Mouse (Mus musculus) CH12.LX (cell line): Measurements from ENCODE around the gene Gm7694. TPM values are rescaled to one million over a fixed set of nuclear protein-coding genes. Genes with fewer than 3 reads are reported as not detected.
A peak's percentile ranks its signal among the peaks of the same experiment; 100 is the strongest.

Experiments used
- DNase-seq: peaks from one replicate; pipeline ENCODE4 v3.0.0-alpha.2; 2013; ENCODE audit errors: extremely low read depth
- H3K27ac ChIP-seq: 2 replicates; pipeline ENCODE4 v1.5.1; 2012; ENCODE audit warnings: low read depth, mild to moderate bottlenecking, control low read depth, moderate library complexity; ENCODE audit not compliant: insufficient read depth
- H3K27me3 ChIP-seq: replicated peaks from 2 replicates; pipeline ENCODE3; 2012; ENCODE audit warnings: inconsistent platforms
- H3K36me3 ChIP-seq, 2 experiments: replicated peaks in 1 of 2; 2 replicates each; pipeline versions ENCODE3 to v1.6.1; 2012; ENCODE audit warnings: inconsistent platforms in 1 of 2, low read length in 1 of 2, mild to moderate bottlenecking in 1 of 2, mixed read lengths in 1 of 2, moderate library complexity in 1 of 2; ENCODE audit not compliant: control insufficient read depth in 1 of 2, insufficient read depth in 1 of 2
- H3K4me1 ChIP-seq, 2 experiments: 2 replicates each; pipeline ENCODE4 v1.6.1; 2012; ENCODE audit warnings: inconsistent platforms in 1 of 2, moderate library complexity in 1 of 2; ENCODE audit not compliant: insufficient read depth in 2 of 2, control insufficient read depth in 1 of 2
- H3K4me2 ChIP-seq: 2 replicates; pipeline ENCODE4 v1.6.1; 2012; ENCODE audit warnings: low read depth, mild to moderate bottlenecking, control low read depth; ENCODE audit not compliant: poor library complexity, insufficient read depth, severe bottlenecking
- H3K4me3 ChIP-seq, 3 experiments: fragments of 150-350 bp in 1 of 3; sonication (generic) in 1 of 3; replicated peaks in 1 of 3; 2 replicates each; pipeline versions ENCODE3 to v1.5.1; 2011 to 2012; ENCODE audit warnings: low read depth in 2 of 3, low read length in 2 of 3, mild to moderate bottlenecking in 2 of 3, moderate library complexity in 2 of 3, control low read depth in 1 of 3, improper control_type of control experiment in 1 of 3, inconsistent platforms in 1 of 3, mixed read lengths in 1 of 3; ENCODE audit not compliant: poor library complexity in 1 of 3
- H3K79me2 ChIP-seq: replicated peaks from 2 replicates; pipeline ENCODE4 v1.6.1; 2012; ENCODE audit warnings: mild to moderate bottlenecking, moderate library complexity; ENCODE audit not compliant: control insufficient read depth, poor library complexity, insufficient read depth, severe bottlenecking; ENCODE audit errors: extremely low read depth
- H3K9ac ChIP-seq: 2 replicates; pipeline ENCODE4 v1.6.1; 2012; ENCODE audit warnings: low read depth, mild to moderate bottlenecking, control low read depth, moderate library complexity; ENCODE audit not compliant: insufficient read depth
- H3K9me3 ChIP-seq: replicated peaks from 2 replicates; pipeline ENCODE3; 2012; ENCODE audit warnings: low read length, inconsistent platforms, mixed read lengths
- CTCF ChIP-seq, 2 experiments: IDR thresholded peaks in 1 of 2; conservative IDR thresholded peaks in 1 of 2; 2 replicates each; pipeline ENCODE4 v1.5.1; 2011 to 2012; ENCODE audit warnings: low read depth in 2 of 2, low read length in 2 of 2, improper control_type of control experiment in 1 of 2, inconsistent platforms in 1 of 2, mild to moderate bottlenecking in 1 of 2, moderate library complexity in 1 of 2
- E2F4 ChIP-seq: IDR thresholded peaks from 2 replicates; pipeline ENCODE4 v1.6.1; 2011; ENCODE audit warnings: low read depth, low read length, improper control_type of control experiment; ENCODE audit not compliant: insufficient replicate concordance
- ELF1 ChIP-seq: IDR thresholded peaks from 2 replicates; pipeline ENCODE4 v1.6.1; 2014; ENCODE audit warnings: low read depth, mild to moderate bottlenecking, inconsistent platforms, low read length, improper control_type of control experiment
- EP300 ChIP-seq: IDR thresholded peaks from 2 replicates; pipeline ENCODE4 v1.6.1; 2011; ENCODE audit warnings: low read length, improper control_type of control experiment
- IRF4 ChIP-seq: IDR thresholded peaks from 2 replicates; pipeline ENCODE4 v1.6.1; 2014; ENCODE audit warnings: low read depth, mild to moderate bottlenecking, inconsistent platforms, low read length, improper control_type of control experiment
- MAZ ChIP-seq: IDR thresholded peaks from 2 replicates; pipeline ENCODE4 v1.6.1; 2012; ENCODE audit warnings: low read depth, mild to moderate bottlenecking, inconsistent platforms, low read length, improper control_type of control experiment, moderate library complexity
- MEF2A ChIP-seq: IDR thresholded peaks from 2 replicates; pipeline ENCODE4 v1.6.1; 2014; ENCODE audit warnings: low read depth, mild to moderate bottlenecking, inconsistent platforms, low read length, improper control_type of control experiment, borderline replicate concordance
- NELFE ChIP-seq: IDR thresholded peaks from 2 replicates; pipeline ENCODE4 v1.6.1; 2011; ENCODE audit warnings: low read depth, low read length, improper control_type of control experiment
- PAX5 ChIP-seq: IDR thresholded peaks from 2 replicates; pipeline ENCODE4 v1.6.1; 2012; ENCODE audit warnings: low read length, inconsistent platforms, mixed read lengths
- POLR2AphosphoS2 ChIP-seq: IDR thresholded peaks from 2 replicates; pipeline ENCODE4 v1.6.1; 2011; ENCODE audit warnings: low read depth, low read length, improper control_type of control experiment
- RAD21 ChIP-seq: IDR thresholded peaks from 2 replicates; pipeline ENCODE4 v1.6.1; 2011; ENCODE audit warnings: low read depth, mild to moderate bottlenecking, low read length, improper control_type of control experiment, moderate library complexity
- SMC3 ChIP-seq: IDR thresholded peaks from 2 replicates; pipeline ENCODE4 v1.6.1; 2011; ENCODE audit warnings: low read depth, low read length, improper control_type of control experiment
- TCF12 ChIP-seq: IDR thresholded peaks from 2 replicates; pipeline ENCODE4 v1.6.1; 2014; ENCODE audit warnings: low read depth, mild to moderate bottlenecking, inconsistent platforms, low read length, improper control_type of control experiment
- USF1 ChIP-seq: IDR thresholded peaks from 2 replicates; pipeline ENCODE4 v1.6.1; 2014; ENCODE audit warnings: low read depth, mild to moderate bottlenecking, inconsistent platforms, low read length, improper control_type of control experiment
- ZC3H11A ChIP-seq: IDR thresholded peaks from 2 replicates; pipeline ENCODE4 v1.6.1; 2012; ENCODE audit warnings: low read depth, mild to moderate bottlenecking, inconsistent platforms, low read length, improper control_type of control experiment
- ZKSCAN1 ChIP-seq: IDR thresholded peaks from 2 replicates; pipeline ENCODE4 v1.6.1; 2012; ENCODE audit warnings: low read depth, inconsistent platforms, low read length, improper control_type of control experiment, borderline replicate concordance
- ZNF384 ChIP-seq: IDR thresholded peaks from 2 replicates; pipeline ENCODE4 v1.6.1; 2012; ENCODE audit warnings: low read depth, low read length, improper control_type of control experiment, inconsistent platforms
- dilution Hi-C: fragments of 300-500 bp; cut with MboI; formaldehyde crosslinking; loops from 2 replicates; pipeline ENCODE4 v1.14.3; 2020; ENCODE audit warnings: low sequenced_read_pairs; ENCODE audit not compliant: extremely low pct_unique_long_range_greater_than_20kb, extremely low pct_ligation_motif_present
- in situ Hi-C: fragments of 300-500 bp; cut with MboI; formaldehyde crosslinking; loops from 3 replicates; pipeline ENCODE4 v1.14.3; 2019; ENCODE audit warnings: low sequenced_read_pairs, low pct_ligation_motif_present, low pct_unique_long_range_greater_than_20kb, mixed read lengths
- polyA plus RNA-seq: library from polyadenylated mRNA; unstranded; fragments of >175 nt; gene quantifications from 2 replicates; pipeline ENCODE4 v1.2.1, GENCODE M21; 2012; ENCODE audit warnings: low read depth; ENCODE audit not compliant: insufficient read length
- total RNA-seq, 2 experiments: library from RNA; depleted of rRNA; stranded (reverse); fragments of 300-350 nt in 1 of 2; fragments of >200 nt in 1 of 2; gene quantifications; 2 replicates each; pipeline ENCODE4 v1.2.3; 2012 to 2014

Gm7694 gene
- total and polyA plus RNA-seq, 3 experiments: 0.04 TPM; not detected in 2

DNA sequence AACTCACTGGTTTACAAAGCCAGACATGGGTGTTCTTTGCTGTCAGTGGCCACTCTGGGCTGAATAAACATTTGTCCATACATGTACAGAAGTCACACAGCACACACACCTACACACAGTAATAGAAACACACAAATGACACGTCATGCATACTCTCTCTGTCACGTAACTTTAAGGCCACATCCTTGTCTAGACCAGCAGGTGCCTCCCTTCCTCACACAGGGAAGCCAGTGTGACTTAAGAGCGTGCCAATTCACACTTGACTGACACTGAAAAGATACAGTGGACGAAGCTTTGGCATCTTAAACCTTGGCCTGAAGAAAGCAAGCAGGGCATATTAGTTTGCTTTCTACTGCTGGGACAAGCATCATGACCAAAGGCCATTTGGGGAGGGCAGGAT lies 26.6 kb upstream of the Gm7694 start:
- peaks cover 0 to 10% of the 10 kb centered on the region in 2 experiments; a peak in 2 of 4 replicates for H3K4me1 ChIP-seq
- dilution Hi-C loops (no loop called here), in situ Hi-C loops (no loop called here)
- no peak overlapping the region for H3K9ac ChIP-seq
- H3K79me2 ChIP-seq: no peaks in the 10 kb centered on the region
- H3K4me3 ChIP-seq: no peak overlapping the region
- H3K27me3 ChIP-seq: peaks cover 2% of the 10 kb centered on the region
- DNase-seq: no peak
- no peak overlapping the region for H3K4me2 ChIP-seq
- peak; percentile 19; the same call in 1 of the 2 replicates for TF ChIP-seq SMC3
- TF ChIP-seq E2F4: no peak
- peak in 1 of 2 experiments; percentile 18; a peak in 1 of 4 replicates for TF ChIP-seq CTCF (conservative IDR thresholded peaks at IDR 0.05 in 1 of 2, IDR thresholded peaks at IDR 0.05 in 1 of 2; ENCODE audit: low read depth in 2 of 2, low read length in 2 of 2)
- TF ChIP-seq ZNF384: no peak
- no peak for TF ChIP-seq IRF4
- TF ChIP-seq ZKSCAN1: no peak
- no peak for TF ChIP-seq USF1
- no peak for TF ChIP-seq EP300
- H3K9me3 ChIP-seq: no peaks in the 10 kb centered on the region
- no peak overlapping the region for H3K27ac ChIP-seq
- H3K36me3 ChIP-seq: no peaks in the 10 kb centered on the region

DNA sequence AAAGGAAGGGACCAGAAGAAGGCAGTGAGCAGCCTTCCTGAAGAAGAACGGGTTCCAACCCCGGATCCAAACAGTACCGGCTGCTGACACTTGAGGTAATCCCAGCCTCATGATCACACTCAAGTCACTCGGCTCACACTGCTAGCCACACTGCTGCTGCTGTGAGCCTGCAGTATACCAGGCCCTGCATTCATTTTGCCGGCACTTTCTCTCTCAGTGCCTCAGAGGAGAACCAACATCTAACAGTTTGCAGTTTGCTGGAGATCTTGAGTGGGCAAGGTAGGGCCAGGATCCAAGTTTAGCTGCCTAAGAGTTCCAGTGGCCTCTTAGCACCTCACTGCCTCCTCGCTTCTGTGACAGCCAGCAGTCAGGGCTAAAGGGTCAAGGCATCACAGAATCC lies 25.8 kb upstream of the Gm7694 start:
- H3K4me2 ChIP-seq: no peak overlapping the region
- no peak for DNase-seq
- in situ Hi-C loops: no loop called here
- dilution Hi-C loops: no loop called here
- H3K4me1 ChIP-seq: peaks cover 0 to 10% of the 10 kb centered on the region in 2 experiments; a peak in 2 of 4 replicates
- no peak overlapping the region for H3K27ac ChIP-seq
- no peaks in the 10 kb centered on the region for H3K79me2 ChIP-seq
- H3K9ac ChIP-seq: no peak overlapping the region
- H3K27me3 ChIP-seq: peaks cover 6% of the 10 kb centered on the region
- no peaks in the 10 kb centered on the region for H3K9me3 ChIP-seq
- no peak overlapping the region for H3K4me3 ChIP-seq
- no peak for TF ChIP-seq EP300
- TF ChIP-seq PAX5: no peak
- no peak for TF ChIP-seq MAZ
- no peak for TF ChIP-seq ELF1
- TF ChIP-seq MEF2A: no peak
- TF ChIP-seq USF1: no peak
- TF ChIP-seq TCF12: no peak
- TF ChIP-seq SMC3: no peak
- no peak for TF ChIP-seq RAD21
- no peak for TF ChIP-seq ZC3H11A
- TF ChIP-seq NELFE: no peak
- TF ChIP-seq POLR2AphosphoS2: no peak
- H3K36me3 ChIP-seq: no peaks in the 10 kb centered on the region
